Mouse (Mus musculus) embryonic facial prominence, embryonic 12.5 days (tissue): ENCODE results near the gene Olfr168. TPM values are rescaled to one million over a fixed set of nuclear protein-coding genes. Genes with fewer than 3 reads are reported as not detected.
"Not testable (repeated sequence)": the region's sequence is repeated elsewhere in the genome, so short reads cannot be mapped to it uniquely, and the experiment has no call there.

Source experiments
- ATAC-seq: fragments of 200-750 bp; cut with Nextera tagmentation; 2 replicates; pipeline ENCODE4 v1.8.0; 2017; ENCODE audit not compliant: insufficient number of reproducible peaks, insufficient read depth, low FRiP score, low TSS enrichment
- H3K27ac ChIP-seq: fragments of 300-500 bp; sonication (generic); 2 replicates; pipeline ENCODE4 v1.5.1; 2016; ENCODE audit warnings: mild to moderate bottlenecking
- H3K27me3 ChIP-seq: fragments of 300-500 bp; sonication (generic); 2 replicates; pipeline ENCODE4 v1.6.1; 2016; ENCODE audit warnings: mild to moderate bottlenecking, moderate library complexity
- H3K36me3 ChIP-seq: fragments of 300-500 bp; sonication (generic); 2 replicates; pipeline ENCODE4 v1.6.1; 2016; ENCODE audit warnings: mild to moderate bottlenecking
- H3K4me1 ChIP-seq: fragments of 300-500 bp; sonication (generic); 2 replicates; pipeline ENCODE4 v1.6.1; 2016
- H3K4me2 ChIP-seq: fragments of 300-500 bp; sonication (generic); replicated peaks from 2 replicates; pipeline ENCODE4 v1.6.1; 2016; ENCODE audit warnings: mild to moderate bottlenecking, moderate library complexity
- H3K4me3 ChIP-seq: fragments of 300-500 bp; sonication (generic); 2 replicates; pipeline ENCODE4 v1.5.1; 2016; ENCODE audit warnings: mild to moderate bottlenecking
- H3K9ac ChIP-seq: fragments of 300-500 bp; sonication (generic); 2 replicates; pipeline ENCODE4 v1.6.1; 2016; ENCODE audit warnings: mild to moderate bottlenecking, moderate library complexity
- H3K9me3 ChIP-seq: fragments of 300-500 bp; sonication (generic); 2 replicates; pipeline ENCODE4 v1.6.1; 2016; ENCODE audit warnings: mild to moderate bottlenecking, moderate library complexity
- WGBS: fragments of 180-500 bp; shearing (Covaris S2); methylation state at CpG from one replicate; pipeline ENCODE4 v1.1.7; 2016; 5-methylcytosine and 5-hydroxymethylcytosine counted together
- polyA plus RNA-seq: library from polyadenylated mRNA; unstranded; fragments of >200 nt; fragmentation: Nextera tagmentation; extraction: Ambion mirVana; gene quantifications from 2 replicates; pipeline ENCODE4 v1.2.1, GENCODE M21; 2016

The Olfr168 gene
- not detected in 2 replicates for polyA plus RNA-seq

DNA sequence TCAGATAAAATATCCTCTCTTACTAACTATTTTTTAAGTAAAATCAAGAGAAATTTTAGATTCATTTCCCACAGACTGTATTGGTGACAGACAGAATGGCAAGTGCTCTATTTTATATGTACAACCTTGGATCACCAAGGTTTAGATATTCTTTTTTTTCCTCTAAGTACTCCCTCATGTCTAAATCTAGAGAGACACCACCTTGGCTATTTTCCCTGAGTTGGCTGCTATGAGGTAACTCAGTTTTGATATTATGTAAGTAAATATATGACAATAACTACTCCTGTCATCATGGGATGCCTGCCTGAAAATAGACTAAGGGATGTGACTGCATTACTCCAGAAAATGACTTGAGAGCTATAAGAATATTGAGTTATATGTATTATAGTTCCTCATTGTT lies at the start of gene Olfr168:
Gene Olfr168, minus strand, starts transcription at position 101 of the 400 bp plus-strand sequence.
- Histone ChIP-seq H3K27me3 (no peaks in the 10 kb centered on the region), H3K9ac (no peak within 1 kb of the TSS), H3K4me3 (no peak within 1 kb of the TSS), H3K27ac (no peak within 1 kb of the TSS), H3K9me3 (no peaks in the 10 kb centered on the region), H3K4me1 (no peaks in the 10 kb centered on the region), H3K36me3 (no peaks in the 10 kb centered on the region), H3K4me2 (no peak within 1 kb of the TSS)
- no peak for ATAC-seq

GRCm38 (mm10) chr16:19571709-19572108 lies 36.4 kb upstream of the Olfr168 start, which contains the start of gene Olfr169:
Olfr169 (minus strand) TSS chr16:19571809.
- not testable (repeated sequence) for H3K4me3 ChIP-seq, H3K4me1 ChIP-seq, H3K36me3 ChIP-seq, H3K27ac ChIP-seq, H3K9me3 ChIP-seq, H3K9ac ChIP-seq, ATAC-seq, H3K27me3 ChIP-seq, H3K4me2 ChIP-seq
- WGBS: 92% methylated on average over 2 of the region's 2 CpGs

GRCm38 (mm10) chr16:19553429-19553828 lies 18.1 kb upstream of the Olfr168 start:
- WGBS: 86% methylated on average over 7 of the region's 7 CpGs
- H3K36me3 ChIP-seq, H3K4me1 ChIP-seq, H3K4me2 ChIP-seq, H3K9ac ChIP-seq, H3K27me3 ChIP-seq, ATAC-seq, H3K4me3 ChIP-seq, H3K27ac ChIP-seq, H3K9me3 ChIP-seq: not testable (repeated sequence)

DNA sequence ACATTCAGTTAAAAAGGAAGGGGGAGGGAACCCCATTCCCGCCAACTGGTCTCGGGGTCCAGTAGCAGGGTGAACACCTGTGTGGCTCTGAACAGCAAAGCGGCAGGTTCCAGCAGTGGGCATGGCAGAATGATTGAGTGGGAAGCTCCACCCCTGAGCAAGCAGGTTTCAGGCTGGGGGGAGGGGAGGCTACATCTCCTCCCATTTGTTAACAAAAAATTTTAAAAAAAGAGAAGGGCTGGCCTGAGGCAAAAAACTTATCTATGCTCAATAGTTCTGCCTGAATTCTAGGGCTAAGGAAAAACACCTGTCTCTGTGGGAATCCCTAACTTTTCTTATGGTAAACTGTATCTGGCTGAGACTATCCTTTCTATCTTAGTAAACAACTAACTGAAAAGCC lies 16.9 kb upstream of the Olfr168 start:
- ATAC-seq, H3K4me1 ChIP-seq, H3K4me3 ChIP-seq, H3K9ac ChIP-seq, H3K9me3 ChIP-seq, H3K4me2 ChIP-seq, H3K27ac ChIP-seq, H3K36me3 ChIP-seq, H3K27me3 ChIP-seq: not testable (repeated sequence)
- WGBS: 98% methylated on average over 3 of the region's 3 CpGs

DNA sequence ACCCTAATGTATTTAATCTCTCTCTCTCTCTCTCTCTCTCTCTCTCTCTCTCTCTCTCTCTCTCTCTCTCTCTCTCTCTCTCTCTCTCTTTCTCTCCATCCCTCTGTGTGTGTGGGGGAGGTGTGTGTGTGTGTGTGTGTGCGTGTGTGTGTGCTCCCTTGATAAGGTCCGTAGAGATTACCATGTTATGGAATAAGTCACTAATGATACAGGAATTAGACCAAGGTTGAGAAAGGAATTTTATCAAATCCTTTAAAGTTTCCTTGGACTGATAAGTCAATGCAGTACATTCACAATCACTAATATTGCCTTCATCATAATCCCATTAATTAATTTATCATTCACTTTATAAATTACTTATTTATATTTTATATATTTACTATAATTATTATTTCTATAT lies 13.2 kb downstream of the Olfr168 start, which contains the start of gene Olfr167:
Gene Olfr167, minus strand, starts transcription at position 101 of the 400 bp plus-strand sequence.
- no peak within 1 kb of the TSS for H3K27ac ChIP-seq
- no peak within 1 kb of the TSS for H3K4me2 ChIP-seq
- WGBS: 96% methylated on average over 2 of the region's 2 CpGs
- no peak within 1 kb of the TSS for H3K4me3 ChIP-seq
- H3K9ac ChIP-seq: no peak within 1 kb of the TSS
- H3K36me3 ChIP-seq: no peaks in the 10 kb centered on the region
- no peak for ATAC-seq
- H3K9me3 ChIP-seq: no peaks in the 10 kb centered on the region
- no peaks in the 10 kb centered on the region for H3K27me3 ChIP-seq
- H3K4me1 ChIP-seq: no peaks in the 10 kb centered on the region

DNA sequence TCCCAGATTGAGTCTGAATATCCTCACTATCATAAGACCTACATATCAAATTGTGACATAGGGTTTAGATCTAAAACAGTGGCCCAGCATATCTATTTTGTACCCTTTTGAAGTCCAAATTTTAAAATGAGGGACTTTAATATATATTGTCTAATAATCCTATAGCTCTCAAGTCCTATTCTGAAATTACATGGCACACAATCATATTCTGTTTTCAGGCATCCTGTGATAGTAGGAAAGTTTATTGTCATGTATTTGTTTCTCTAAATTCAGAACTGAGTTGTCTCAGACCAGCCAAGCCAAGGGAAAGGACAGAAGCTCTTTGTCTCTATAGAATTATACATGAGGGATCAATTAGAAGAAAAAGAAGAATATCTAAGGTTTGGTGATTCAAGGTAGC lies 52.0 kb downstream of the Olfr168 start, which contains the start of gene Olfr166:
Gene Olfr166, plus strand, starts transcription at position 301 of the 400 bp plus-strand sequence.
- no peak within 1 kb of the TSS for H3K9ac ChIP-seq
- H3K4me3 ChIP-seq: no peak within 1 kb of the TSS
- no peak within 1 kb of the TSS for H3K27ac ChIP-seq
- H3K9me3 ChIP-seq: no peaks in the 10 kb centered on the region
- H3K4me2 ChIP-seq: no peak within 1 kb of the TSS
- H3K36me3 ChIP-seq: no peaks in the 10 kb centered on the region
- H3K27me3 ChIP-seq: no peaks in the 10 kb centered on the region
- ATAC-seq: no peak
- no peaks in the 10 kb centered on the region for H3K4me1 ChIP-seq

Other genes with a start within 250 kb of the Olfr168 start
- gene Olfr164, start 221.5 kb downstream of the Olfr168 start, polyA plus RNA-seq: not detected in 2 replicates
- gene Olfr165, start 112.4 kb downstream of the Olfr168 start, polyA plus RNA-seq: not detected in 2 replicates
- not detected in 2 replicates for gene Olfr166, start 51.9 kb downstream of the Olfr168 start, polyA plus RNA-seq
- not detected in 2 replicates for gene Olfr167, start 13.3 kb downstream of the Olfr168 start, polyA plus RNA-seq
- not detected in 2 replicates for gene Olfr169, start 36.3 kb upstream of the Olfr168 start, polyA plus RNA-seq
- gene Olfr170, start 76.3 kb upstream of the Olfr168 start, polyA plus RNA-seq: not detected in 2 replicates
- not detected in 2 replicates for gene Olfr171, start 94.4 kb upstream of the Olfr168 start, polyA plus RNA-seq
- gene Lamp3, start 170.8 kb upstream of the Olfr168 start, polyA plus RNA-seq: 0.05 TPM in 1 of 2 replicates, not detected in the other
- gene B3gnt5, start 224.7 kb upstream of the Olfr168 start, polyA plus RNA-seq: 39.7 and 39.9 TPM in 2 replicates